Mouse (Mus musculus) c-Kit-positive CD71-negative TER-119-negative erythroid progenitor cells, embryonic 14.5 days (primary cell): ENCODE results near the gene Ednrb.
A peak's percentile ranks its signal among the peaks of the same experiment; 100 is the strongest.

Experiments used
- DNase-seq: peaks from one replicate; pipeline ENCODE4 v3.0.0-alpha.2; 2013; ENCODE audit warnings: low read depth

The Ednrb gene

DNA sequence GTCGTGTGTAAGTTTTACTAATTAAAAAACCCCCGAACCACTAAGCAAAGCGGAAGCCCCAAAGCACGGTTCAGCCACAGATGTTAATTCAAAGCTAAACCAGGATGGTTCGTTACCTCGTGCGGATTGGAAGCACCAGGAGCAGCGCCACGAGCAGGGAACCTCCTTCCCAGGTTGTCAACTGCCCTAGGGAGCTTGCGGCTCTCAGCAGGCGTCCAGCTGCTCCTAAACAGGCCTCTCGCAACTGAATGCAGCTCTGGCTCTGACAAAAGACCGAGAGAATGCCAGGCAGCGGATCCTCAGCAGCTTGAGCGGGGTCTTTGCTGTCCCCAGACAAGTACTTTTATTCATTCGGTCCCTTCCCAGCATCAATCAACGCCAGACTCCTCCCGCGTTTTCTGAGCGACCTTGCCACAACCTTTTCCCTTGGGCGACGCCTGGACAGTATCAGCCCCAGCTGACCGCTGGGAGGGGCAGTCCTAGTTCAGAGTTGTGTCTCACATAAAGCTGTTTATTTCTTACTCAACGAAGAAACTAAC is at the start of gene Ednrb:
Gene Ednrb, minus strand, starts transcription at position 392 of the 539 bp plus-strand sequence.
- no peak for DNase-seq

DNA sequence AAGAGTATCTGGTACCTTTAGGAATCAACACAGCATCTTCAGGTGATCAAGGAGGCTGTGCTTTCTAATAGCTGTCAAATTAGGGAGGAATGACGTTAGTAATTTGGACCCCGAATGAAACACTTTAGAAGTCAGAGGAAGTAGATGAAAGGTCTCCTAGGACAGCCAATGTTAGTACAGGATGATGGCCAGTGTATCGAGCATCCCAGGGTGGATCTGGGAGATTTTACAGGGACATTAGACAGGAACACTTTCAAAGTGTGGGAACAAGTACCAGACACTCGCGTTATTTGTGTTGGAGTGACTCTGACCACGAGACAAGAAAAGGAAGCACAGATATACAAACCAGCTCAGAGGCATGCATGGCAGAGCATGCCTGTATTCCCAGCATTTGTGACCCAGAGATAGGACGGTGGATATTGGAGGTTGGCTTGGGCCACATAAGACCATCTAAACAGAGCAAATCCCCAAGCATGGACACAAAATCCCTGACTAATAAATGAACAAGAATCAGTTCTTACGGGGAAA is 48.3 kb upstream of the Ednrb start:
- DNase-seq = no peak

DNA sequence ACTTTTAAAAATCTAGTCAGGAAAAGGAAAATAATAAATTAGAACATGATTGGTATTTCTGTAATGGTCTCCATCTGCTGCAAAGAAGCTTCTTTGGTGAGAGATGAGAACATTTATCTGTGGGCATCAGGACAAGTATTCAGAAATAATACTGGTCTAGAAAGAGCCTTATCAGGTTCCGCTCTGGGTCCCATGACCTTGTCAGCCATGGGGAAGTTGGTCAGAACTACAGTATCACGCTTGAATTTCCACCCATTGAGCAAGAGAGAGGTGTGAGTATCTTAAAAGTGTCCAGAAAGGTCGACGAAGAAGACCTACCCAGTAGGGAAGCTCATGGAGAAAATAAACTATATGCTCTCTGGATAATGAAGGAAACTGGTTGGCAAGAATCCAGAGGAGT is 46.6 kb upstream of the Ednrb start:
- DNase-seq = no peak

DNA sequence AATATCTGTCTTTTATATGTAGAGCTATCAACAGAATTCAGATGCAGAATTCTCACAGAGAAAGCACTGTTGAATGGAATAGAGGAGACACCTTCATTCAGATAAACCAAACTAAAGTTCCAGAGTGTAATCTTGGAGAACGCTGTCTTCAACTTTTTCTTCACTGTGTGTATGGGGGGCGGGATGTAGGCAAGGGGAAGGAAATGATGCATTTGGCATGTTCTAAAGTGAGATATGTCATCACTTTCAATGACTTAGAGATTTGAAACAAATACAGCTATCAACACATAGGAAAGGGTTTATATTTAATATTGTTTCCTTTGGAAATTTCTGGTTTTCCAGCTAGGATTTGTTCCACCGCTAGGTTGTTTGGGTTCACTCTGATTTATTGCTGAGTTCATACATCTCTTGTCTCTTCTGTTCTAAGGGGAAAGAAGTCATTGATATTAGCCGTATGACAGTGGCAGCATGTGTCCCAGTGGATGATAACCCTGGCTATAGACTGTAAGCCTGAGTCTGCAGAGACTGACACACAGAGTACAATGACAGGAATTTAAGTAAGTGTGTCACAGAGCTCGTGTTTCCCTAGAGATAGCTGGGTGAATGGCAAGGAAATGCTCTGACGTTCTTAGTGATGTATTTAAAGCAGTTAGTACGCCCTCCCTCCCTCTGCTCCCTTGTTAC is 40.8 kb upstream of the Ednrb start:
- DNase-seq = no peak

DNA sequence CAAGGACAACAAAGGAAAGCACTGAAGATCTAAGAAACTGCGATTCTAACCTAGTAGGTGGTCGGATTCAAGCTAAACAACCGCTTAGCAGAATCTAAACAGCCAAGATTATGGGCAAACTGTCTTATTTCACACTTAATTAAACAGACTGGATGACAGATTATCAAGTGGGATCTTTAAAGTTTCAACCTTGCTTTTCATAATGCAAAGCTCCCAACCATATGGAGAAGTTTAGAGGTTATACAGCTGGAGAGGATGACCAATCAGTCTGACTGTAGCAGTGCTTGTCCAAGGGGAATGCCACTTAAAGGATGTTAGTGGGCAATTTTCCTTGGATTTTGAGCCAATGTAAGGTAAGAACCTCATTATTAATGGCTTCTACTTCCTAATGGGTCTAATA is 38.7 kb upstream of the Ednrb start:
- DNase-seq = no peak

DNA sequence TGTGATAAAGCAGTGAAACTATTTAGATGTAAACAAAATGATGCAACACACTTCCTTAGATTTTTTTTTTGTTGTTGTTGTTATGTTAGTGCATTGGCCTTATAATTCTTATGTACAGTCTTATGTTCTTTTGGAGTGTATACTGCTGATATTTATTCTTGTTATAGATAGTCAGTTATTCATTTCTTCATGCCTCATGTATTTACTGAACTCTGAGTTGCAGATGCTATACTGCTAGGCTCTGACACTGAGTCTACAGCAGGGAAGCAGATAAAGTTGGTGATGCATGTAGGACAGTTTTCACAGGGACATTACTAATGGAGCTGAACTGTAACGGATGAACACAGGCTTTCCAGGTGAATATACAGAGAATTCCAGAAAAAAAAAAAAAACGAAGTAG is 32.9 kb upstream of the Ednrb start:
- DNase-seq = no peak

DNA sequence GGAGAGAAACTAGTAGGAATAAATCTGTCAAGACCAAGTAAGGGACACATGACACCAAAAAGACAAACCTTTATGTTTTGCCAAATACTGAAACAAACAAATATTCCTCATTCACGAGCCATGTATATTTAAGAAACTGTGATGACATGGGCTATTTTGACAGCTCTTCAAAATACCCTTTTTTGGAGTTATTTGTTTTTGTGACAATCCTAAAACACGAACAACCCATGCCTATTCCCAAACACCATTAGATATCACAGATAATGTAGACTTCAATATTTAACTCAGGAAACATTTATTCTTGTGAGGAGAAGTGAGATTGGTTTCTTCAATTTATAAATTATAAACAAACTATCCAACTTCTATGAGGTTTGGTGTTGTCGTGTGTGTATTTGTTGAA is 32.4 kb upstream of the Ednrb start:
- DNase-seq = no peak

DNA sequence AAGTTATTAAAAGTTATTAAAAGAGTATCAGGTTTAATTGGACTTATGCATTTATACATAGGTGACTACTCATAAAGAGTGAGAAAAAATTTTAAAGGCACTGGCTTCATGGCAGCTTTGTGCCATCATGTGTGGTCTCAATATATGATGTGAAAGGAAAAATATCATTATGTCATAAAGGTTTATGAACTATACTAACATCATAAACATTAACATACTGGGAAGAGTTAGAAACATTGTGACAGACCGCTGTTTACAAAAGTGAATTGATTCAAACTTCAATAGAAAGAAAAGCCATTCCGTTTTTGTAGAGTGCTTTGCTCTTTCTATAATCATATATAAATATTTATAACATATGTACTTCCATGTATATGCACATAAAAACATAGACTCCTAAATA is 22.4 kb upstream of the Ednrb start:
- DNase-seq = no peak

DNA sequence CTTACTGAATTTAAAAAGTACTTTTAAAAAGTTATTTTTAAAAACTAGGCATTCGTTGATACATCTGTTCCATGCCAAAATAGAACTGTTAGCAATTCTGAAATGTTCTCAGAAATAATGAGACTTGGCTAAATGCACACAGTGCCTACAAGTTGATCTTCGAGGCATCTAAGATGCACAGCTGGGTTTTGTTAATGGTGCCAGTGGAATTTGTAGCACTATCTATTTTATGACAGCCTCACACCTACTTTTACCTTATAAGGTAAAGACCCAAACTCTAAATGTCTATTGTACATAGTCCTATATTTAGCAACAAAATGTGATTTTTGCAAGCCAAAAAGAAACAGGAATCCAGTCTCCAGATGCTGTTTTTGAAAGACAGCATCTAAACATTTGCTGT is 21.0 kb upstream of the Ednrb start:
- DNase-seq = no peak

DNA sequence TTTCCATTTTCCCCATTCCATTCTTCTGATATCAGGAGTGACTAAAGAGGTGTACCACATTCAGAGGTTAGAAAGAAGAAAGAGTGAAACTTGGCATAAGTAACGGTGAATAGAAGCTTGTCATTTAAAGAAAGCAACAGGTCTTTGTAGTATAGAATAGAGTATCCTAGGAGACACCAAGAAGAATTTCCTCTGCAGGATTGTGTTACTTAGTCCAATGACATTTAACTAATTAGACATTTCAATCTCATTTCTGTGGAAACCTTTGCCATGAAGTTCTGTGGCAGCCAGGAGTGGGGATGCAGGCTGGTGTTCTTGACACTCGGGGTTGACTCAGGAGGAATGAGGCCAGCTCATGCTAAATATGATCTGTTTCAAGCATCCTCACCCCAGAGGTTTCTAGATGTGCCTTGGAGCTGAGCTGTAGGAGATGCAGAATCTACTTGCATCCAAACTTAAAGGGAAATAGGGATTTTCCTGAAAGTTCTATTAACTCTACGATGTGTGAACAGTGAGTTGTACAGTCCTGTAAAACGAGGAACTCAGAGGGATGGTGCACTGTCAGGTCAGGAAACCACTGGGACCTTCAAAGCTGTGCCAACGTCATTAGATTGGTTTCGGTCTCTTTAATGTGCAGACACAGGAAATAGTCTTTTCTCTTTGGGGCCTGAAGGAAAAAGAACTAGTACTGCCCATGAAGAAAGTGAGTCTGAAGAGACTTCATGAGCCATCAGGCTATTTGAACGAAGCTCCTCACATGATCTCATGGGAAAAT is 6.1 kb upstream of the Ednrb start:
- DNase-seq = no peak

DNA sequence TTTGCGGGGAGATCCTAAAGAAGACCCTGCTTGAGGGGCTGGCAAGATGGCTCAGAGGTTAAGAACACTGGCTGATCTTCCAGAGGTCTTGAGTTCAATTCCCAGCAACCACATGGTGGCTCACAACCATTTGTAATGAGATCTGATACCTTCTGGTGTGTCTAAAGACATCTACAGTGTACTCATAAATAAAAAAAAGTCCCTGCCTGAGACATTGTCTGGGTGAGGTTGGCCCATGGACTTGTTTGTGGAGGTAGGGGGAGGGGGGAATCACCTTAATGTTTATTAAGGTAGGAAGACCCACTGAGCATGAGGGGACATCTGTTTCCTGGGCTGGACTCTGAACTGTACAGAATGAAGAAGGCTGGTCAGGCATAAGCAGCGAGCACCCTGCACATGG is 1.5 kb upstream of the Ednrb start:
- DNase-seq = no peak

DNA sequence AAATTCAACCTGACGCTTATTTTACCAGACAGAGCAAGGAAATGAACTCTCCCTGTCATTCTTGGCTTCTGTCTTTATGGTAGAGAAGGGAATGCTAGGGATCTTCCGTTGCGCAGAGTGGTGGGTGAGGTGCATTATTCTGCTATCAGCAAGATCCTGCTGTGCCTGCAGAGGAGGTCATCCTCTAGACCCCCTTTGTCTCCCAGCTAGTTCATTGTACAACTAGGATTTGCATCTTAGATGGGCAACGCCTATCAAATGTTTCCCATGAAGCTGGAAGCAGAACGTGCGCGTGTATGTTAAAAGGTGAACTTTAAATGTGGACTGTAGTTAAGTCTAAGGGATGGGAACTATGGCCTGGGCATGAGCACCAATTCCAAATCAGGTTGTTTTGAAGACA is 742 bp upstream of the Ednrb start:
- no peak for DNase-seq

DNA sequence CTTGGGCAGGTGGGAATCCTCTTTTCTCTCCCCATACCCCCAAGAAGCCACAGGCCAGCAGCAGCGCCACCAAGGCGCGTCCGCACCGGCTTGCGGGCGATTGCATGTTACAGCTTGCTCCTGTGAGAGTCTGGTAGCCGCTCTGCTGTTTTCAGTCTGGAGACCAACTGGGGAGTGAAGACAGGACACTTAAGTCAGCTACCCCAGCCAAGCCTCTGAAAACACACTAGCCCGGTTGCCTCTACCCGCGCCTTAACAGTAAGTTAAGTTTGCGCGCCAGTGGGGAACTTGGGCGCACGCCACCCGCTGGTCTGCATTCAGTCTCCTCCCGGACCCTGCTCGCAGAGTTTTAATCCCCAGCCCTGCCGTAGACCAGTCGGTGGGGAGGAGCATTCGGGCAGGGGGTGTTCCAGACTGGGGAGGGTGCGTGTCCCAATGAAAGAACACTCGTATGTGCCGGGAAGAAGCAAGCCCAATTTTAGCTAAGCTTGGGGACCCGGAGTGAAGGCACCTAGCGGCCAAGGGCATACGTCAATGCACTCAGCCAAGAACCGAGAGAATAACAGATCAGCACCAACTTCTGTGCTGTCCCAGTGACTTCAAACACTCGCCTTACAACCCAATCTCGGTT is 716 bp downstream of the Ednrb start:
- peak; percentile 17 for DNase-seq

DNA sequence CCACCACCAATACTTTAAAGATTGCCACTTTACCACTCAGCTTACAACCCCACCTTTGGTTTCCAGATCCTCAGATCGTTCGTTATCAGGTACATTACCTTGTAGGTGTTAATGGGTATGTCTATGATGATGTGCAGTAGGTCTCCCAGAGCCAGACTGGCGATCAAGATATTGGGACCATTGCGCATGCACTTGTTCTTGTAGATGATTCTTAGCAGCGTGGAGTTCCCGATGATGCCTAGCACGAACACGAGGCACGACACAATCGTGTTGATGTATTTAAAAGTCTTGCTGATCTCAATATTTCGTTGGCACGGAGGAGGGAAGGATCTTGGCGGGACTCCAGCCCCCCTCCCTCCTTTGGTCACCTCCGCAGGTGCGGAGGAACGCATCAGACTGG is 1.3 kb downstream of the Ednrb start:
- no peak for DNase-seq

DNA sequence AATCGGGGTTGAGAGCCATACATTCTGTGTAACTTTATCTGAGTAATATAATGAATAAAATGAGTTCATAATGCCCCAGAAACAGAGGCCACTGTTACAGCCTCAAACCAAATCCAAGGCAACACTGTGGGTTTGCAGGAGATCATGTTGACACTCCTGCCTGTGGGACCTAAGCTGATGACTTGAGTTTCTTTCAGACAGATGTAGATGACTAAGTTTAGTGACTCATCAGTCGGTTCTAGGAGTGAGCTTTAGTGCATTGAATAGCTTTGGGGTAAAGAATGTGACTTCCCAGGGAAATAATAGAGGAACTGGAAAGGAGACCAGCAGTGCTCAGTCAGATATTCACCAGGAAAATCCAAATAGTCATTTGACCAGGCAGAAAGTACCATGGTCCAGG is 3.8 kb downstream of the Ednrb start:
- DNase-seq = no peak

DNA sequence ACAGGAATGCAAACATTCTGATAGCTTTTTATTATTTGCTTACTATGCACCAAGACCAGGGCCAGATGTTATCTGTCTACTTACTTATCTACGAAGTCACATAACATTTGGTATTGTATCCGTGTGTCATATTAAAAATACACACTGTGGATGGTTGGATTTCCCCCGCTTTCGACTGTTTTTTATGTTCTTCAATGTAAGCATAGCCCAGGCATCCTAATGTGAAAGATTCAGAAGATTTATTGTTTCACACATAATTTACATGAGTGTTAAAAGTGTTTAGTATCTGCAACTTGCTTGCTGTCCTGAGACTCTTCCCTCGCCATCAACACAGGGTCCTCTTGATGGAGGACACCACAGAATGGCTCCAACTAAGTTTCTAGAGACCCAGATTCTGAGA is 5.3 kb downstream of the Ednrb start:
- no peak for DNase-seq

DNA sequence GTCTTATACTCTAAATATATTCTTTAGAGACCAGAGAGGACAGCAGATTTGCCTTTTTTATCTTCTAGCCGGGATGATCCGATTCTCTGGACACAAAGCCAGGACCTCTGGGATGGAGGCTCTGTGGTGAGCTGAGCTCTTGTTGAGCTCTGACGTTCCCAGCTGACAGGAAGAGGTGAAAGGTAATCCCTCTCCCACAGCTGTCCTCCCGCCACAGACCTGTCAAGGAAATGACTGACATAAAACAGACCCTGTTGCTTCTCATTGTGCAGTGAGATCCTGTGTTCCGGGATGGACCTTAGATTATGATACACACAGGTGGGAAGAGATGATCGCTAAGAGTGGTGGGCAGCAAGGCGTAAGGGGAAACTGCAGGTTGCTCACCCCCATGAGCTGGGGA is 9.6 kb downstream of the Ednrb start:
- no peak for DNase-seq

DNA sequence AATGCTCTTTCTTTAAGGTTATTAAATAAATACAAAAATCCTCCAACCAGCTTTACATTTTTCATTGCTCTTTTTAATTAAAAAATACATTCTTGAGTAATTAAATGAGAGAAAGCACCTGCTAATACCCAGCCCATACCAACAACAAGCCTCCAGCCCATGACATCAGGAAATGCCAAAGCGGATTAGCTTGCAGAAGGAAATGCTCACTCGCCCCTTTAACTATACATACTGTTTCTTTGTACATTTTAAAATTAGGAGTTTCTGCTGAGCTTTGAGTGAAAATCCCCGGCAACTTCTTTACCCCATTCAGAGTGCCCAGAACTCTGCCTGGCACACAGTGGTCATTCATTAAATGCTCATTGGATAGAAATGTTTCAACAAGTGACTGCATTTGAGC is 10.1 kb downstream of the Ednrb start:
- DNase-seq = no peak

DNA sequence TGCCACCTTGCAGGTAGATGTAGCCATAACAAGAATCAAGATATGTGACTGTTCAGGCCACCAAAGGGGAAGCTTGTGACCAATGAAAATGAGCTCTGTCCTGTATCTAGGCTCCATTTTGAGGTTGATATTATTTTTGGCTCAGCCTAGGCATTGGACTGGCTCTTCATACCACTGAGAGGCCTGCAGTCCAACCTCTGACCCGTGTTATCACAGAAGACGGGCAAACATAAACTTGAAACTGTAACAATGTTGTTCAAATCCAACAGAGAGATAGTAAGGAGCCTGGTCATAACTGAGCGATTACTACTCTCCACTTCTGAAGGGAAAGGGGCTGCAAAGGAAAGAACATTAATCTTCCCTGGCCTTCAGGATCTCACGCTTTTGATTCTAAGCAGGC is 11.7 kb downstream of the Ednrb start:
- no peak for DNase-seq

DNA sequence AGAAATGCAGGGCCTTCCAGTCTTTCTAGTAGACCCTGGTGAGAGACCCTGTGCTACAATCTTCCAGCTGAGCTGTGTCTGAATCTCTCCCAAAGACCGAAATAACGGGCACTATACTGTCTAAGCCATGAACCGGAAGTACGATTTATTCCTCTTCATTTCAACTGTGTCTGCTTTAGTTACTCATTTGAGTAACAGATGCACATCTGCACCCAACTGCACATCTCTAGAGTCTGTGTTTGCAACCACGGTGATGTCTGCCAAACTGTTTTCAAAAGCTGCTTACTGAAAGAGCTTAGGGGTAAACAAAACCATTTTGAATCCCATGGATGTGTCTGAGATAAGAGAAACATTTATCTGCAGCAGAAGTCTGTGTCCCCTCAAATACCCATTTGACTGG is 13.2 kb downstream of the Ednrb start:
- DNase-seq = no peak

DNA sequence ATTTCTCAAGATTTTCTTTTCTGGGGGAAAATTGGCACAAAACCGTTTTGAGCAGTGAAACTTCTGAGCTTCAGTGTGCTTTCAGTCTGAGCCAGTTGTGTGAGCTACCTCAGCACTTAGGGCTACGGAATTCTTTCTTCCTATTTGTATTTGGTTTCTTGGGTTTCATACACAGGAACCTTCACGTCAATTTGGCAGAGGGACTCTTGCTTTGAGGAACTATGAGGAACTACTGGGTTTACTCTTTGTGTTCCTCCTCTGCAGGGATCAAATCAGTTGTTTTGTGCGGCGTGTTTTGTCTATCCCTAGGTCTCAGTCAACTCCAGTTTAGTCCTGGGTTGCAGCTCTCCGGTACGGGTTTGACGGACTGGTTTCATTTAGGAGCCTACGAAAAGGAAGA is 17.9 kb downstream of the Ednrb start:
- no peak for DNase-seq

DNA sequence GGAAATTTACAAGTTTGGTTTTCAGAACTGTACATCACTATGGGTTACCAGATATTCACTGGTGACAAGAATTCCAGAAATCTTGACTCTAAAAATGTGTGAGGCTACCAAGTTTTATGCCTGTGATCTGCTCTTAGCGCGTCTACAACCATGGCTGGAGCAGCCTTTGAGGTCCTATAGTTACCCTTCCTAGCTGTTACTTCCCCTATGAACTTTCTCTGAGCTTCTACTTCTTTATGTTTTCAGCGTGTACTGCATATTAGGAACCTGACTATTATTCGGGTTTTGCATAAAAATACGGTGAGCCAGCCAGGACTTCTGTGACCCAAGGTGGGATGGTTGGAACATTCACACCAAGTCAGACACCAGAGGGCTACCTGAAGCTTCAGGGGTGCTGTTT is 18.3 kb downstream of the Ednrb start:
- DNase-seq = no peak

DNA sequence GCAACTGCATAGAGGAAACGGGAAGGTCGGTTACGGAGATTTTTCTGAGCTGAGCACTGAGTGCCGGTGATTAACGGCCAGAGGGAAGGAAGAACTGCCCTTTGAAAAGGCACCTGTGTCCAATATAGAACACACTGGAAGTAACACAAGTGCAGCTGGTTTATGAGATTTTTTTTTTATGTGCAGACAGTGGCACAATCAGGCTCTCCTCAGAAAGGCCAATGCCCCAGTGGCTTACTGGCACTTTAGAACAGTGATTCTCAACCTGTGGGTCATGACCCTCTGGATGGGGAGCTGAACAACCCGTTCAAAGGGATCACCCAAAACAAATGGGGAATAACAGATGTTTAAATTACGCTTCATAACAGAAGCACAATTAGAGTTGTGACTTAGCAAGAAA is 20.7 kb downstream of the Ednrb start:
- DNase-seq = no peak
